Mouse (Mus musculus) CD4-positive, CD25-positive, alpha-beta regulatory T cell, adult 2 months (primary cell): ENCODE data around the gene Nav2.

ENCODE experiments used
- DNase-seq: peaks from one replicate; pipeline ENCODE4 v3.0.0-alpha.2; 2012; ENCODE audit warnings: low read depth, low spot score

Nav2 gene

GRCm38 (mm10) chr7:48934816-48935215 is 26.3 kb downstream of the Nav2 start:
- DNase-seq: no peak

GRCm38 (mm10) chr7:48937562-48937961 is 29.0 kb downstream of the Nav2 start:
- peak; percentile 78 for DNase-seq

GRCm38 (mm10) chr7:48938190-48938589 is 29.7 kb downstream of the Nav2 start:
- DNase-seq: peak; percentile 64

- no peak for DNase-seq
These were observed 40.0 kb downstream of the Nav2 start for GRCm38 (mm10) chr7:48948381-48949108.

GRCm38 (mm10) chr7:48954501-48954900 is 46.0 kb downstream of the Nav2 start:
- no peak for DNase-seq

GRCm38 (mm10) chr7:48958528-48959315 is 50.2 kb downstream of the Nav2 start:
- DNase-seq: peak; percentile 51

- no peak for DNase-seq
These were observed 50.8 kb downstream of the Nav2 start for GRCm38 (mm10) chr7:48959316-48959661.

- DNase-seq: no peak
These were observed 51.6 kb downstream of the Nav2 start for GRCm38 (mm10) chr7:48960152-48960551.

- DNase-seq: no peak
These were observed 53.0 kb downstream of the Nav2 start for GRCm38 (mm10) chr7:48961501-48961900.

- DNase-seq: no peak
These were observed 53.4 kb downstream of the Nav2 start for GRCm38 (mm10) chr7:48961935-48962334.

GRCm38 (mm10) chr7:48963112-48963511 is 54.6 kb downstream of the Nav2 start:
- peak; percentile 3 for DNase-seq

- DNase-seq: no peak
These were observed 55.0 kb downstream of the Nav2 start for GRCm38 (mm10) chr7:48963554-48963953.

- no peak for DNase-seq
These were observed 57.4 kb downstream of the Nav2 start for GRCm38 (mm10) chr7:48965796-48966512.

GRCm38 (mm10) chr7:48981013-48981412 is 72.5 kb downstream of the Nav2 start:
- no peak for DNase-seq

- no peak for DNase-seq
These were observed 73.3 kb downstream of the Nav2 start for GRCm38 (mm10) chr7:48981814-48982213.

- no peak for DNase-seq
These were observed 74.1 kb downstream of the Nav2 start for GRCm38 (mm10) chr7:48982573-48982972.

GRCm38 (mm10) chr7:48991911-48992552 is 83.5 kb downstream of the Nav2 start:
- DNase-seq: no peak

GRCm38 (mm10) chr7:48995171-48995570 is 86.7 kb downstream of the Nav2 start:
- DNase-seq: no peak

- no peak for DNase-seq
These were observed 87.2 kb downstream of the Nav2 start for GRCm38 (mm10) chr7:48995701-48996100.

- no peak for DNase-seq
These were observed 88.3 kb downstream of the Nav2 start for GRCm38 (mm10) chr7:48996829-48997228.

- no peak for DNase-seq
These were observed 89.6 kb downstream of the Nav2 start for GRCm38 (mm10) chr7:48998097-48998496.

GRCm38 (mm10) chr7:48998595-48998994 is 90.1 kb downstream of the Nav2 start:
- DNase-seq: no peak
